ENCODE assay signal across 30 mouse cellular contexts in the genomic region with DNA sequence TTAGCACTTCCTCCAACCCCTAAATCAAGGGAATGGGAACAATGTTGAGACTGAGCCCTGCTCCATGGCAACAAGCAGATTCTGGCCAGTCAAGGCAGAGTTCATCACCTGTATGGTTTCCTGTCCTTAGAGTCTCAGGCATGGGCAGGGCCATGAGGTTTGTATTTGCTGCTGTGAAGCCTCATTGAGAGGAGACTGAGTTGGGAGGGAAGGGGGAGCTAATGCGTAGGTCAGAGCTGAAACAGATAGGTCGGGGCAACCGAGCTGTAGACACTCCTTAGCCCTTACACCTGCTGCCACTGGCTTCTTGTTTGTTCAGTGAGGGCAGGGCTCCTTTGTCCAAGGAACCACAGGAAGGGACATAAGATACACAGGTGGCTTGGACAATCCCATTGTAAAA.
"Had no signal": no experiment of that assay in that cellular context is flagged by ENCODE, and none has a peak within 500 bp of the region (broad histone marks: within the 10 kb centered on the region; RNA-seq: fewer than 3 reads in every experiment).

No protein-coding gene starts in this region.

- H3K27me3 ChIP-seq: hindbrain, embryonic 12.5 days; hindbrain, embryonic 13.5 days; hindbrain, embryonic 15.5 days; intestine, embryonic 15.5 days; kidney, embryonic 15.5 days had no signal

- H3K4me3 ChIP-seq: heart, embryonic 12.5 days; heart, embryonic 13.5 days; heart, embryonic 15.5 days; hindbrain, embryonic 10.5 days; hindbrain, embryonic 12.5 days; hindbrain, embryonic 13.5 days; hindbrain, embryonic 15.5 days; intestine, embryonic 15.5 days; kidney, embryonic 15.5 days; layer of hippocampus, adult 2 months; left cerebral cortex, adult 2 months had no signal

- DNase-seq: heart, postnatal 10 days; heart, postnatal 14 days; heart, postnatal 36 days; heart, postnatal 4 days; kidney, adult 11 months; kidney, adult 18-20 months; kidney, adult 2 months; kidney, adult 8-10 months; kidney, adult 9 months; kidney, postnatal 10 days; kidney, postnatal 14 days; kidney, postnatal 25 days; kidney, postnatal 36 days; kidney, postnatal 4 days; layer of hippocampus, adult 9-11 months; layer of hippocampus, postnatal 36 days had no signal

- H3K4me1 ChIP-seq: heart, embryonic 12.5 days; heart, embryonic 13.5 days; heart, embryonic 15.5 days; hindbrain, embryonic 15.5 days; intestine, embryonic 15.5 days; kidney, embryonic 15.5 days had no signal

- H3K27ac ChIP-seq: heart, embryonic 13.5 days; heart, embryonic 15.5 days; hindbrain, embryonic 10.5 days; hindbrain, embryonic 12.5 days; hindbrain, embryonic 13.5 days; hindbrain, embryonic 14.5 days; hindbrain, embryonic 15.5 days; hindbrain, postnatal 0 days; intestine, embryonic 15.5 days; kidney, embryonic 15.5 days; kidney, postnatal 0 days; layer of hippocampus, adult 2 months; left cerebral cortex, adult 2 months had no signal
